Mouse (Mus musculus) C2C12 (cell line): ENCODE results near the gene Clpx.

Source experiments
- CTCF ChIP-seq: IDR thresholded peaks from one replicate; pipeline ENCODE4 v1.5.1; 2011; ENCODE audit not compliant: control insufficient read depth, insufficient read depth, insufficient read length
- MAX ChIP-seq: IDR thresholded peaks from one replicate; pipeline ENCODE4 v1.6.1; 2011; ENCODE audit warnings: mild to moderate bottlenecking, control low read depth

GRCm38 (mm10) chr9:65360641-65361448 lies 66.8 kb downstream of the Clpx start, which contains the start of gene Ubap1l:
- TF ChIP-seq CTCF (no peak), MAX (no peak)
